8 mouse cellular contexts compared by ENCODE assay signal in the genomic region with DNA sequence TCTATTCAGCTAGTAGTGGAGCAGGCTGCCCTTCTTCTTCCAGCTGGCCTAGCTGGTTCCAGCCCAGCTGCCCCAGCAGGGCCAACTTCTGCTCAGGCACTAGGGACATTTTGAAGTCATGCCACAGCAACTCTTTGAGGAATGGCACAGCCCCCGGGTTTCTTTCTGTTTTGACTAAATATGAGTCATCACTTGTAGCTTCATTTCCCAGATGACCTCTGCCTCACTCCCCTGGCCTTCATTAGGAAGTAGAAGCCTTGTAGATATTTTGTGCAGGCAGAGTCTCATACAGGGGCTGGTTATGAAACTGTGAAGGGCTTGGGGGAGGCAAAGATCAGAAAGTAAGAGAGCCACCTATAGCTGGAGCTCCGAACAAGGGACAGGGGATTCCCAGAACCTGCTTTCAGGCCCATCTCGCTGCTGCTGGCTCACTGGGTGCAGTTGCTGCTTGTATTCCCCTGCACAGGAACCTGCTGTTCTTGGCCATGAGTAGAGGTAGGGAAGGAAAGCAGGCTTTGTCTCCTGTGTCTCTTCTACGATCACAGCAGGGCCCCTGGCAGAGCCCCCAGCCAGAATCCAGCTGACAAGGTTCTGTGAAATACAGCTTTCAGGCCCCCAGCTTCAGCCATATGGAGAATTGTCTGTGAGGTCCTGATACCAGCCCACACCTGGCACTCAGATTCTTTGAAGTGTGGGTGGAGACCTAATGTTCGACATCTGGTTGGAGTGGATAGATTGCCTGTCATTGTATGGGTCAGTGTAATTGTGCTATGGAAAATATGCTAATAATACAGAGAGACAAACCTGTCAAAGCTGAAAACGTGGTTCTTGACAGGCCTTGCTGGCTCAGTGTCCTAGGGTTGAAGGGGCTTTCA. TPM values are rescaled to one million over a fixed set of nuclear protein-coding genes. Genes with fewer than 3 reads are reported as not detected.
A peak's percentile ranks its signal among the peaks of the same experiment; 100 is the strongest.
DNase-seq lines count a peak whose midpoint lies in the region; ATAC-seq lines count a peak whose summit lies in the region.

No protein-coding gene starts in this region.

- H3K27ac ChIP-seq in limb, embryonic 13.5 days: peak overlapping the region; percentile 44; the same call in 1 of the 2 replicates

- DNase-seq in embryo, embryonic 10.5 days (ENCODE audit: low spot score): peak; percentile 29
- no peak for DNase-seq in embryo, embryonic 9.5 days (ENCODE audit: extremely low spot score)
- peak; percentile 28 for DNase-seq in T-cell, adult 2 months (ENCODE audit: low spot score)
- DNase-seq in fibroblast of lung, adult 2 months (ENCODE audit: low read depth): peak; percentile 65
- DNase-seq in heart, postnatal 36 days: peak; percentile 23 to 24
- DNase-seq in neural tube, embryonic 10.5 days (ENCODE audit: extremely low spot score, low spot score): peak; percentile 22
- DNase-seq in frontal cortex, postnatal 36 days (ENCODE audit: low spot score in 2 of 2): no peak

- 0 out of 2 replicates have a peak, but pooled peaks cover 2% of the 10 kb centered on the region for H3K36me3 ChIP-seq in limb, embryonic 13.5 days

- H3K4me3 ChIP-seq in limb, embryonic 13.5 days: no peak overlapping the region

- H3K9ac ChIP-seq in limb, embryonic 13.5 days: no peak overlapping the region

- no peak overlapping the region for H3K4me2 ChIP-seq in limb, embryonic 13.5 days (replicated peaks)

- intact Hi-C loops in heart, postnatal 36 days (cut with DNase I): loop anchor here (2.0 kb wide), 1 partner anchor 20 kb away; no protein-coding TSS in a partner anchor

- 59% methylated on average over 6 of the region's 6 CpGs for WGBS in limb, embryonic 13.5 days

- H3K27me3 ChIP-seq in limb, embryonic 13.5 days: no peaks in the 10 kb centered on the region

- no peaks in the 10 kb centered on the region for H3K9me3 ChIP-seq in limb, embryonic 13.5 days

- ATAC-seq in limb, embryonic 13.5 days (ENCODE audit: low FRiP score, low read depth): no peak

- peaks cover 60% of the 10 kb centered on the region for H3K4me1 ChIP-seq in limb, embryonic 13.5 days

RNA-seq across cellular contexts. Expression of a gene that starts 30.4 kb away (rescaled TPM):
- 10 to 100 TPM; 13.6 to 15.3 TPM for total RNA-seq in heart, postnatal 36 days (2021)
- 45.3 and 48.5 TPM in 2 replicates for polyA plus RNA-seq in limb, embryonic 13.5 days (2015; fragmentation: Nextera tagmentation; extraction: Ambion mirVana)

Comparison
In these comparisons a context has a peak if more than half of its experiments do, and no peak if none do; other contexts are left out.
1. DNase-seq: peak in embryo, embryonic 10.5 days (single experiment), T-cell, adult 2 months (single experiment), fibroblast of lung, adult 2 months (single experiment), heart, postnatal 36 days (2 of 2) and neural tube, embryonic 10.5 days (single experiment); none in embryo, embryonic 9.5 days (single experiment) and frontal cortex, postnatal 36 days (0 of 2).